Mouse (Mus musculus) brain, adult 2 months (tissue): ENCODE measurements around the gene Rabl6.

Experiments
- DNase-seq: peaks from one replicate; pipeline ENCODE4 v3.0.0; 2011; ENCODE audit warnings: low read depth, low spot score

The Rabl6 gene

GRCm38 (mm10) chr2:25607761-25608622 is at the start of gene Rabl6:
Gene Rabl6 (minus strand): TSS chr2:25608521.
- DNase-seq = peak; percentile 94

GRCm38 (mm10) chr2:25657652-25658051 is 49.3 kb upstream of the Rabl6 start, which contains the start of gene Lcn5:
Gene Lcn5 (plus strand): TSS chr2:25657952.
- no peak for DNase-seq

GRCm38 (mm10) chr2:25657246-25657645 is 48.9 kb upstream of the Rabl6 start:
- DNase-seq = peak; percentile 32

GRCm38 (mm10) chr2:25656691-25657090 is 48.4 kb upstream of the Rabl6 start:
- DNase-seq = peak; percentile 17

GRCm38 (mm10) chr2:25654502-25654901 is 46.2 kb upstream of the Rabl6 start:
- no peak for DNase-seq

GRCm38 (mm10) chr2:25652902-25653301 is 44.6 kb upstream of the Rabl6 start, which contains the start of gene Lcn8:
Gene Lcn8 (plus strand): TSS chr2:25653120.
- DNase-seq = no peak

GRCm38 (mm10) chr2:25639890-25640289 is 31.6 kb upstream of the Rabl6 start:
- DNase-seq = peak; percentile 31

- peak; percentile 27 for DNase-seq
Measured at GRCm38 (mm10) chr2:25634046-25634445, 25.7 kb upstream of the Rabl6 start.

GRCm38 (mm10) chr2:25633616-25634015 is 25.3 kb upstream of the Rabl6 start:
- no peak for DNase-seq

GRCm38 (mm10) chr2:25628738-25629137 is 20.4 kb upstream of the Rabl6 start:
- DNase-seq = no peak

GRCm38 (mm10) chr2:25627811-25628210 is 19.5 kb upstream of the Rabl6 start, which contains the start of gene Fcna:
Gene Fcna (minus strand): TSS chr2:25628030.
- no peak for DNase-seq

GRCm38 (mm10) chr2:25625986-25626385 is 17.7 kb upstream of the Rabl6 start:
- DNase-seq = no peak

- DNase-seq = peak; percentile 95
Measured at GRCm38 (mm10) chr2:25621229-25622200, 13.2 kb upstream of the Rabl6 start, which contains the start of gene Tmem141. Gene Tmem141 (minus strand): TSS chr2:25622005.

- no peak for DNase-seq
Measured at GRCm38 (mm10) chr2:25620852-25621228, 12.5 kb upstream of the Rabl6 start.

GRCm38 (mm10) chr2:25620386-25620785 is 12.1 kb upstream of the Rabl6 start:
- no peak for DNase-seq

- no peak for DNase-seq
Measured at GRCm38 (mm10) chr2:25617578-25617977, 9.3 kb upstream of the Rabl6 start, which contains the start of gene Ccdc183. Gene Ccdc183 (minus strand): TSS chr2:25617678.

GRCm38 (mm10) chr2:25616398-25616797 is 8.1 kb upstream of the Rabl6 start:
- DNase-seq = no peak

- DNase-seq = no peak
Measured at GRCm38 (mm10) chr2:25608671-25609070, 350 bp upstream of the Rabl6 start.

- peak; percentile 17 for DNase-seq
Measured at GRCm38 (mm10) chr2:25602526-25602925, 5.8 kb downstream of the Rabl6 start.

GRCm38 (mm10) chr2:25600037-25600436 is 8.3 kb downstream of the Rabl6 start:
- DNase-seq = no peak

- DNase-seq = no peak
Measured at GRCm38 (mm10) chr2:25598749-25599148, 9.6 kb downstream of the Rabl6 start.
